Mouse (Mus musculus) spleen, adult 12 weeks (tissue): ENCODE measurements around the gene Cldn10.
"Not testable (repeated sequence)": the region's sequence is repeated elsewhere in the genome, so short reads cannot be mapped to it uniquely, and the experiment has no call there.

Experiments used
- DNase-seq: peaks from one replicate; pipeline ENCODE4 v3.0.0; 2022; ENCODE audit warnings: low spot score

Cldn10 gene

DNA sequence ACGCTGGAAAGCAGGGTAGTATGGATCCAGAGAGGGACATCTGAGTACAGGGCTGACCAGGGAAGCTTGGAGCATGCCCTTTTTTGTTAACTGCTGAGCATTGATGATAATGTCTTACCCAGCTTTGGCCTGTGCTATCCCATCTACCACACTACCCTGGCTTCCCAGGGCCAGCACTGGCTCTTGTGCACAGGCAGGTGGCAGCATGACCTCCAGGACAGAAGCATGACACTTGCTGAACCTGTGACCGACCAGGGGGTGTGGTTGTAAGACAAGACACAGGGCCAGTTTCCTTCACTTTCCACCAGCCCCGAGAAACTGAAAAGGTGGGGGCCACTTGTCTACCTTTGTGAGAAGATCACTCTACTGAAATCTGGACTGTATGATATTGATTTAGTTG lies 5.5 kb upstream of the Cldn10 start:
- no peak for DNase-seq

DNA sequence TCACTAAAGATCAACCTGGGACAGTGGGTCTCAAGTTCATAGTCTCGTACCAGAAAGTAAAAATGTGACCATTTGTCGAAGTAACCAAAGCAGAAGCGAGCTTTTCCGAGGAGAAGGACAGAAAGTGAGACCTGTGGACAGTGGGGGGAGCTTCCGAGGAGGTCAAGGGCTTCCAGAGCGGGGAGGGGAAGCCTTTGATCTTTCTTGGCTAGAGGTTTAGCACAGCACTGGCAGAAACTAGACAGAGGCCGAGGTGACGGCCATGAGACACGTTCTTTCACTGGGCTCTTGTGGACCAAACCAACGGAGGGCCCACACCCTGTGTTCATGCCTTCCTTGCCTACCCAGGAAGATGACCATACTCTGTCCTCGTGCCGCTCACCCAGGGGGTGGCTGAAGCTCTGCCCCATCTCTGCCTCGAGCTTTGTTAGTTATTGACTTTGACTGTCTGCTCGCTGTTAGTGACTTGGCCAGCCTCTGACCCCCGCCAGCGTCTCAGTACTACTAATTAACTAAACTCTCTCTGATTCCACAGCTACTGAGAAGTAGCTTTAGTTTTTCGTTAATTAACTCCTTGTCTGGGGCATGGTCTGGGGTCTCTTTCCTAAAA lies 4.3 kb upstream of the Cldn10 start:
- no peak for DNase-seq

- no peak for DNase-seq
Observed at GRCm38 (mm10) chr14:118790217-118790616, 2.5 kb downstream of the Cldn10 start.

DNA sequence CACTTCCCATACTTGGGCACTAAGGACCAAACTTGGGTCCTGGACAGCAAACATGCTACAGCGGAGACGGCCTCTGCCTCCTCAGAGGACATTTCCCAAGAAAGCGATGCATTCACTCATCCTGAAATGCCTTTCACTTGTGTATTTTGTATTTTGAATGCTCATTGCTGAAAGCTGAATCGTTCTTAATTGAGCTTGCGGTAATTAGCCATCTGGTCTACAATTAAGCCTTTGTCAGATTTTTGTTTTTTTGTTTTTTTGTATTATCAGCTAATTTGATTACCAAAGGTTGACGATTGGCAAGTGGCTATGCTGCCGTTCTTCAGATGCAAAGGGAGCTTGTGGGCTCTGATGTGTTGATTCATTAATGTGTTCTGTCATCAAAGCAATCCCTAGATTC lies 5.2 kb downstream of the Cldn10 start:
- no peak for DNase-seq

DNA sequence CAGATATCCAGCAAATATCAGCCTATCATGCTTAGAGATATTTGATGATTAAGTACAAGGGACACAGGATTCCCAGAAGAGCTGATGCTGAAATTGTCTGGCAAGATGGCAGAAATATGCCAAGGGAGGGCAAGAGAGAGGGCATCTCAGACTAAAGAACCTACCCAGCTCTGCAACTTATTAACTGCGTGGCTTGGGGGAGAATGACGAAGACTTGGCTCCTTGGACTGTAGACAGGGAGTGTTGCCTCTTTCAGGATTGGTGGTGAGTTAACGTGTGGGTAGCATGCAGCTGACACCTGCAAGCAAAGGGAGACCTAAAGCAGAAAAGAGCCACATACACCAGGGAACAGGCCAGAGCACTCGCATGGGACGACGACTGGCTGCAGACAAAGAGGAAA lies 5.7 kb downstream of the Cldn10 start:
- no peak for DNase-seq

DNA sequence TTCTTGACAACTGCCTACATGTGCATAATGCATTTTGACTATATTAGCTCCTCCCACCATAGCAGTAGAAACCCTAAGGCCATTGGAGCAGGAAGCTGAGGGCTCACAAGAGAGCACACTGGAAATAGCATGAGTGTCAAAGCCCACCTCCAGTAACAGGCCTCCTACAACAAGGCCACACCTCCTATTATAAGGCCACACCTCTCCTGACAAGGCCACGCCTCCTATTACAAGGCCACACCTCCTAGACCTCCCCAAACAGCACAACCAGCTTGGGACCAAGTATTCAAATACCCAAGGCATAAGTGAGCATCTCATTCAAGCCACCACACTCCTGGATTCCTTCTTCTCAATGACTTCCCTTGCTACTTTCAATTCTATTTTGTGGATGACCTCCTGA lies 6.5 kb downstream of the Cldn10 start:
- DNase-seq: no peak

DNA sequence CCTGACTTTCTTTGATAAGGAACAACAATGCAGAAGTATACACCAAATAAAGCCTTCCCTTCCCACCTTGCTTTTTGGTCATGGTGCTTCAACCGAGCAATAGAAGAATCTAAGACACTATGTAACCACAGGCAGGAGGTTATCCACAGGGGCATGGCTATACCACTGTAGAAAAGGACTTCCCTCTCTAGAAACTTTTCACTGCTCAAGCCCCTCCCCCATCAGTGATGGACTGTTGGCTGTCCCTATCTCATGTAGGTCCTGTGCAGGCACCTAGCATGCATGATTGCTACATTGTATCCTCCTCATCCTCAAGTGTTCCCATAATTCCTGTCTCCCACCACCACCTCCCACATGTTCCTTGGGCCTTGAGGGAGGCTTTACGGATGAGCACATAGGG lies 7.2 kb downstream of the Cldn10 start:
- DNase-seq: no peak

DNA sequence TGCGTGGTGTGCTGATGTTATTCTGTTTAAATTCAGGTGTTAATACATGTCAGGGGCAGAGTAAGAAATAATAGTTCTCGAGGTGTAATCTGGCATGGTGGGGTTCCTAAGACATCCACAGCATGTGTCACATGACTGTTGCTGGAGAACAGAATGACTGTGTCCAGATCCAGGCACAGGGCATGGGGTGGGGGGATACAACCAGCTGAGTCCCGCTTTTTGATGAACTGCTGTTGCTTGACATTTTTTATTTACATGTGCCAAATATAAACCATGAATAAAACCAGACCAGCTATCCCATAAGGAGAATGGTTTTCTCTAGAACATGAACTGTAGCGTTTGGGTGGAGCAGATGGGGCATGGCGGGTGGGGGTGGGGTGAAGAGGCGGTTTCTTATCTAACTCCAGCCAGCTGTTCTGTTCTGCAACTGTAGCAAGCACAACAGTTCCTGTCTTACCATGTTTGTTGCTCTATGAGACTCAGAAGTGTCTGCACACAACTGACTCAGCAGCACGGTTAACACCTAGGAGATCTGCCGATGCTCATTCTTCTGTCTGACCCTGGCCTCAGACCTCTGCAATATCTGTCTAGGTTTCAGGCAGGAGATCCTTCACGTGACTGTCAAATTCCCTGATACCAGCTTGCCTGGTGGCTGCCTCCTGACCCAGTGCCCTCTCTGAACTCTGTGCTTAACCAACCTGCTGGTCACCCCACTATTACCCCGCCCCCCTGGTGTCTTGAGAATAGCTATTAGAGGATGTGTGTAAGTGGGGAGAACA lies 8.4 kb downstream of the Cldn10 start:
- DNase-seq: peak; percentile 69

GRCm38 (mm10) chr14:118796694-118797058 lies 9.0 kb downstream of the Cldn10 start:
- no peak for DNase-seq

DNA sequence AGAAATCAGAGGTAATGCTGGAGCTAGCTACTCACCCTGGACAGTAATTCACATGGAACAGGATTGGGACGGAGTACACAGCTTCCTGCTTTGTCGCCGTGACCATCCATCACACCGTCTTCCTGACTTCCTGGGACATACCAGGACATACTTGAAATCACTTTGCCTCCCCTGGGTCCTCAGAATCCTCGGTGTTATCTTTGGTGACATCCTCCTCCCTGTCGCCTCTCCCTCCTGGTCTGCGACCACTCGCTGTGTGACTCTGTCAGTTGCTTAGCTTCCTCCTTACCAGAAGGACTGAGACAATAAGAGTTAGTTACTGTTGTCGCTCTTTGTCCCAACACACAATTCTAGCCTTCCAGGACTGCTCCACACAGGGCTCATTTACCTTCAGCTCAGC lies 9.6 kb downstream of the Cldn10 start:
- no peak for DNase-seq

GRCm38 (mm10) chr14:118799918-118800317 lies 12.2 kb downstream of the Cldn10 start:
- no peak for DNase-seq

DNA sequence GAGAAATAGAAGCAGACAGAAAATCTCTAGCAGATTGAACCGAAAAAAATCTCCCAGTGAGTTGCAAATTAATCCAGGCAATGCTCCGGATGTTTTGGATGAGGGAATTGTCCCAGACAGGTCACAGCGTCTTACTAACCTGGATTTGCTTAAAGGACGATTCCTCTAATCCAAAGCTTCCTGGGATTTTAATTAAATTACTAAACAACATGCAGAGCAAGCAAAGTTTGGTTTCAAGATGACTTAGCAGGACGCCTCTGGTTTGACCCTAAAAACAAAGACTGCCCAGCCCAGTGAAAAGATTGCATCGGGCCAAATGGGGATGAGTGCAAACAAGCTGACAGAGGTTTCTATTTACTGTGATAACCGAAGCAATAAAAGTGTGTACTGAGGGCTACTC lies 16.2 kb downstream of the Cldn10 start:
- no peak for DNase-seq

GRCm38 (mm10) chr14:118804351-118804750 lies 16.6 kb downstream of the Cldn10 start:
- DNase-seq: no peak

DNA sequence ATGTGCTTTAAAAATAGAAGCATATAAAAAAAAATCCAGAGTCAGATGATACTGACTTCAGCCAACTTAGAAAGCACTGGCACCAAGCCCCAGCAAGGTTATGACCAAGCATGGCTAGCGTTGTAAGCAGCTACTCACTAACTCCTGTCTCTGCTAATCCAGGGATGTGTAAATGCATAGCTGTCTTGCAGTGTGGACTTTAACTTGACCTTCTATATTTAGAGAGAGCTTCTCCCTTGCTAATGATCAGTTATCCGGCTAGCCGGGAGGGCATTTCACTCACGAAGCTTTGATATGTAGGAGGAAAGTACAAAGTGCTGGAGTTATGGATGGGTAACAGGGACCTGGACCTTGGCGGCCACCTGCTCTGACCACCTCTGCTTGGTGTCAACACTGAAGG lies 19.9 kb downstream of the Cldn10 start:
- DNase-seq: no peak

- not testable (repeated sequence) for DNase-seq
Observed at GRCm38 (mm10) chr14:118808183-118808582, 20.5 kb downstream of the Cldn10 start.

GRCm38 (mm10) chr14:118809686-118810085 lies 22.0 kb downstream of the Cldn10 start:
- DNase-seq: no peak

DNA sequence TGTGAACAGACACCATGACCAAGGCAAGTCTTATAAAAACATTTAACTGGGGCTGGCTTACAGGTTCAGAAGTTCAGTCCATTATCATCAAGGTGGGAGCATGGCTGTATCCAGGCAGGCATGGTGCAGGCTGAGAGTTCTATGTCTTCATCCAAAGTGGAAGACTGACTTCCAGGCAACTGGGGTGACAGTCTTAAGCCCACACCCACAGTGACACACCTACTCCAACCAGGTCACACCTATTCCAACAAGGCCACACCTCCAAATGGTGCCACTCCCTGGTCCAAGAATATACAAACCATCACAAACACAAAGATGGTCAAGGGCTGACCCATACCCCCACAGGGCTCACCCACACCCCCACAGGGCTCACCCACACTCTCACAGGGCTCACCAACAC lies 23.5 kb downstream of the Cldn10 start:
- DNase-seq: not testable (repeated sequence)

DNA sequence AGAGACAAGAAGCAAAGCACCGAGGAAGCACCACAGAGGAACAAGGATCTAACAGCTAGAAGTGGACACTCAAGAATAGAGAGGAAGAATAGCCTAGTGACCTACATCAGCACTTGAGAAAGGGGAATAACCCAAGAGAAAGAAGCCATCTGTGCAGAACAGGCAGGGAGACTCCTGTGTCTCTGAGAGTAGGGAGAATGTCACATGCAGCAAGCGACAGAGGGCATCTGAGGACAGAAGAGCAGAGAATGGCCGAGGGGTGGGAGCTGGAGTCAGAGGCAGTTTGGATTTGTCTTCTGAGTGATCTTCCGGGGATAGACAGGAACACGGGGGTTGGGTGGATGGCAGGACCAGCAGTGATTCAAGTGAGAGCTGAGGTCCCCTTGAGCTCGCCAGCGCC lies 25.4 kb downstream of the Cldn10 start:
- no peak for DNase-seq

- peak; percentile 68 for DNase-seq
Observed at GRCm38 (mm10) chr14:118816503-118816902, 28.8 kb downstream of the Cldn10 start.

GRCm38 (mm10) chr14:118820111-118820510 lies 32.4 kb downstream of the Cldn10 start:
- no peak for DNase-seq

DNA sequence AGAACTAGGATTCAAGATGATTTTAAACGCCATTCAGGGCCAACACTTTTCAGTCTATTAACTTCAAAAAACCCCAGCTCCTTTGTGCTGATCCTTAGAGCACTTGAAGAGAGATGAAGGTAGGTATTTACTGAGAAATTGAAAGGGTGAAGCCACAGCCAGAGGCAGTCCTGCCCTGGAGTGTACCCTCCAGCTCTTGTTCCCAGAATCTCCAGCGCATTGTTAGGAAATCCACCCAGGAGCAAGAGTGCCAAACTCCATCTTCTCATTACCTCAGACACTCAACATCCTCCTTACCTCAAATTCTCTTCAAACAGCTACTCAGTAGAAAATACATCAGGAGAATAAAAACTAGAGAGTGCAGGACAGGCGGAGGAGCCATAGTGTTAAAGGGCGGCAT lies 35.1 kb downstream of the Cldn10 start:
- no peak for DNase-seq

- no peak for DNase-seq
Observed at GRCm38 (mm10) chr14:118823313-118823712, 35.6 kb downstream of the Cldn10 start.

DNA sequence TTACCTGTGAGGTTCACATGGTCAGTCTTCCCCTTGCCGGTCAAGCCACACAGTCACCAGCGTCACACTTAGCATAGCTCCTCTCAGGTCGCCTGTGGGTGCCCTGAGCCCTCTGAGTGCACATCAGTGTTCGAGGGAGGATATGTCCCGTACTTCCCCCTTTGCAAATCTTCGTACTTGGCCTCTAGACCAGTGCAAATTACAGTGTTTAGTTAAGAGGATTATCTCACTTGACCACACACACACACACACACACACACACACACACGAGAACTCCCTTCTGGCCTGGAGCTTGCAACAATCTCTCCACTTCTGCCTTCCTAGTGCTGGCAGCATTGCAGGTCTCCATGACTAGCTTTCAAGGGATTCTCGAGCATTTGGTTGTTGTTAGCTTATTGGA lies 38.6 kb downstream of the Cldn10 start:
- no peak for DNase-seq

- DNase-seq: no peak
Observed at GRCm38 (mm10) chr14:118827283-118827904, 39.7 kb downstream of the Cldn10 start.
